Comparison of ENCODE assay signal across 22 mouse cellular contexts in genomic region chr9:118669696-118670095, GRCm38 (mm10).
DNase-seq lines count a peak whose midpoint lies in the region; ATAC-seq and TF ChIP-seq lines count a peak whose summit lies in the region.
"Had no signal": no experiment of that assay in that cellular context is flagged by ENCODE, and none has a peak within 500 bp of the region (broad histone marks: within the 10 kb centered on the region; RNA-seq: fewer than 3 reads in every experiment).

No protein-coding gene starts in this region.

- WGBS in stomach, embryonic 16.5 days = 80% methylated on average over 3 of the region's 3 CpGs
- WGBS in stomach, postnatal 0 days = 81% methylated on average over 3 of the region's 3 CpGs
- WGBS in forebrain, embryonic 11.5 days = 73% methylated on average over 3 of the region's 3 CpGs

- H3K4me3 ChIP-seq in stomach, embryonic 16.5 days (replicated peaks; ENCODE audit: low read length) = no peak overlapping the region
- H3K4me3 ChIP-seq in stomach, postnatal 0 days (ENCODE audit: low read depth, low read length) = no peak overlapping the region
- H3K4me3 ChIP-seq in forebrain, embryonic 11.5 days (ENCODE audit: low read depth, low read length) = no peak overlapping the region
- H3K4me3 ChIP-seq: hindbrain, embryonic 12.5 days; limb, embryonic 10.5 days; megakaryocyte, embryonic 14.5 days; midbrain, embryonic 15.5 days had no signal

- H3K4me2 ChIP-seq in stomach, embryonic 16.5 days (ENCODE audit: low read depth, low read length) = no peak overlapping the region
- H3K4me2 ChIP-seq in stomach, postnatal 0 days (replicated peaks; ENCODE audit: low read depth) = no peak overlapping the region
- no peak overlapping the region for H3K4me2 ChIP-seq in forebrain, embryonic 11.5 days (ENCODE audit: low read depth, low read length, severe bottlenecking)
- H3K4me2 ChIP-seq: heart, embryonic 11.5 days; hindbrain, embryonic 12.5 days; midbrain, embryonic 15.5 days had no signal

- H3K9ac ChIP-seq in stomach, embryonic 16.5 days (ENCODE audit: low read length) = no peak overlapping the region
- H3K9ac ChIP-seq in stomach, postnatal 0 days (ENCODE audit: low read length) = no peak overlapping the region
- H3K9ac ChIP-seq in forebrain, embryonic 11.5 days (ENCODE audit: low read length) = no peak overlapping the region
- H3K9ac ChIP-seq: forebrain, postnatal 0 days; hindbrain, embryonic 12.5 days; liver, embryonic 14.5 days; midbrain, embryonic 15.5 days had no signal

- H3K4me1 ChIP-seq in stomach, embryonic 16.5 days (ENCODE audit: control insufficient read depth, insufficient read depth, low read length) = no peaks in the 10 kb centered on the region
- H3K4me1 ChIP-seq in stomach, postnatal 0 days (replicated peaks; ENCODE audit: control insufficient read depth, insufficient read depth) = no peaks in the 10 kb centered on the region
- no peaks in the 10 kb centered on the region for H3K4me1 ChIP-seq in forebrain, embryonic 11.5 days (replicated peaks; ENCODE audit: control insufficient read depth, insufficient read depth, low read length)
- H3K4me1 ChIP-seq: hindbrain, embryonic 12.5 days; midbrain, embryonic 15.5 days had no signal

- H3K27me3 ChIP-seq in stomach, embryonic 16.5 days (ENCODE audit: control insufficient read depth, insufficient read depth, low read length) = no peaks in the 10 kb centered on the region
- H3K27me3 ChIP-seq in stomach, postnatal 0 days (ENCODE audit: control insufficient read depth, insufficient read depth, low read length) = no peaks in the 10 kb centered on the region
- H3K27me3 ChIP-seq in forebrain, embryonic 11.5 days (ENCODE audit: control insufficient read depth, insufficient read depth, low read length) = no peaks in the 10 kb centered on the region
- H3K27me3 ChIP-seq: hindbrain, embryonic 12.5 days; midbrain, embryonic 15.5 days had no signal

- no peaks in the 10 kb centered on the region for H3K9me3 ChIP-seq in stomach, embryonic 16.5 days (replicated peaks; ENCODE audit: control insufficient read depth, low read length)
- no peaks in the 10 kb centered on the region for H3K9me3 ChIP-seq in stomach, postnatal 0 days (ENCODE audit: control insufficient read depth, low read length)
- H3K9me3 ChIP-seq in forebrain, embryonic 11.5 days (ENCODE audit: control insufficient read depth, low read length) = no peaks in the 10 kb centered on the region
- H3K9me3 ChIP-seq: hindbrain, embryonic 12.5 days; limb, embryonic 10.5 days had no signal

- no peaks in the 10 kb centered on the region; the same call in 1 of the 2 replicates for H3K36me3 ChIP-seq in stomach, embryonic 16.5 days (ENCODE audit: control insufficient read depth, insufficient read depth, low read length)
- no peaks in the 10 kb centered on the region for H3K36me3 ChIP-seq in stomach, postnatal 0 days (ENCODE audit: control insufficient read depth, insufficient read depth, low read length)
- no peaks in the 10 kb centered on the region for H3K36me3 ChIP-seq in forebrain, embryonic 11.5 days (ENCODE audit: control insufficient read depth, insufficient read depth, low read length)
- H3K36me3 ChIP-seq: midbrain, embryonic 15.5 days had no signal

- no peak for TF ChIP-seq EP300 in stomach, postnatal 0 days (optimal IDR thresholded peaks at IDR 0.05)

- peak; percentile 50; the same call in 1 of the 2 replicates for ATAC-seq in stomach, embryonic 16.5 days (ENCODE audit: insufficient read depth, low FRiP score)
- no peak for ATAC-seq in stomach, postnatal 0 days (ENCODE audit: low FRiP score, low TSS enrichment)
- peak; percentile 36; the same call in 1 of the 2 replicates for ATAC-seq in megakaryocyte, adult 5-6 weeks (ENCODE audit: poor library complexity, severe bottlenecking)
- ATAC-seq in forebrain, embryonic 11.5 days (replicated peaks; ENCODE audit: low FRiP score) = no peak
- ATAC-seq: forebrain, postnatal 0 days; lung, postnatal 0 days; midbrain, embryonic 15.5 days had no signal

- no peak for TF ChIP-seq CTCF in stomach, postnatal 0 days (IDR thresholded peaks at IDR 0.05; ENCODE audit: low read depth)

- H3K27ac ChIP-seq in stomach, embryonic 16.5 days (ENCODE audit: low read length) = no peak overlapping the region
- H3K27ac ChIP-seq in stomach, postnatal 0 days (replicated peaks) = no peak overlapping the region
- no peak overlapping the region for H3K27ac ChIP-seq in forebrain, embryonic 11.5 days (ENCODE audit: low read depth, low read length)
- H3K27ac ChIP-seq: hindbrain, embryonic 12.5 days; limb, embryonic 10.5 days; liver, embryonic 14.5 days; midbrain, embryonic 15.5 days had no signal

- DNase-seq in stomach, postnatal 0 days (ENCODE audit: low spot score) = no peak
- DNase-seq in T-cell, adult 2 months (ENCODE audit: low spot score) = peak; percentile 28
- no peak for DNase-seq in urinary bladder, adult 18-20 months (ENCODE audit: low spot score in 2 of 2)
- DNase-seq in forebrain, embryonic 11.5 days (ENCODE audit: low spot score) = no peak
- DNase-seq in gastrocnemius, adult 8-10 months (ENCODE audit: low spot score in 2 of 2) = no peak
- DNase-seq: adrenal gland, adult 8-10 months; cerebellum, adult 9-11 months; forebrain, postnatal 0 days; heart, postnatal 14 days; kidney, postnatal 36 days; retina, postnatal 1 day; right cerebral cortex, postnatal 4 days; thymus, adult 2 months had no signal

Comparison
In these comparisons a context has a peak if more than half of its experiments do, and no peak if none do; other contexts are left out.
1. ATAC-seq: peak in stomach, embryonic 16.5 days (single experiment) and megakaryocyte, adult 5-6 weeks (single experiment); none in stomach, postnatal 0 days (single experiment) and forebrain, embryonic 11.5 days (single experiment).